Mouse (Mus musculus) ovary, postnatal 10 days (tissue): ENCODE measurements around the gene Akr1cl.

Experiments
- DNase-seq: peaks from one replicate; pipeline ENCODE4 v3.0.0; 2022; ENCODE audit warnings: low spot score

The Akr1cl gene

GRCm38 (mm10) chr1:64988176-64988575, 44.4 kb downstream of the Akr1cl start:
- DNase-seq: no peak

GRCm38 (mm10) chr1:64986120-64986519, 46.4 kb downstream of the Akr1cl start:
- DNase-seq: no peak

- no peak for DNase-seq
These were observed 49.3 kb downstream of the Akr1cl start for GRCm38 (mm10) chr1:64983247-64983646.

- no peak for DNase-seq
These were observed 54.2 kb downstream of the Akr1cl start for GRCm38 (mm10) chr1:64978321-64978799.

GRCm38 (mm10) chr1:64975346-64975745, 57.2 kb downstream of the Akr1cl start:
- DNase-seq: no peak

- no peak for DNase-seq
These were observed 61.9 kb downstream of the Akr1cl start for GRCm38 (mm10) chr1:64970685-64971084.
